Mouse (Mus musculus): ENCODE measurements around the gene Rps19bp1.

The Rps19bp1 gene

DNA sequence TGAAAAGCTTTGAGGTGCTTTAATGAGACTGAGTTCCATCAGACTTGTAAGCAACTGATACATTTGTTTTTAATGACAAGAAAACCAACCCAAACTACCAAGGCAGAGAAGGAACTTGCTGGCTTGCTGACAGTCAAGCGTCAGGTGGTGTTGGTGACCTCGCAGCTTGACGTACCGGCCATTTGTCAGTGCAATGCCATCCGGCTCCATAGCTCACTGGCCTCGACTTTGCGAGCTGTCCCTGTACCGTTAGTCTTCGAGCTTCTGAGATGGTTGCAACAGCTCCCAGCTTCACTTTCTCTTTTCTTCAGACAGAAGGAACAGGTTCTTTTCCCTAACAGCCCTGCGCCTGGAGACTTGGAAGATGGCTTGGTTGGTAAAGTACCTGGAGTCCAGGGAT, 46.6 kb downstream of the Rps19bp1 start:
- no peak for DNase-seq

DNA sequence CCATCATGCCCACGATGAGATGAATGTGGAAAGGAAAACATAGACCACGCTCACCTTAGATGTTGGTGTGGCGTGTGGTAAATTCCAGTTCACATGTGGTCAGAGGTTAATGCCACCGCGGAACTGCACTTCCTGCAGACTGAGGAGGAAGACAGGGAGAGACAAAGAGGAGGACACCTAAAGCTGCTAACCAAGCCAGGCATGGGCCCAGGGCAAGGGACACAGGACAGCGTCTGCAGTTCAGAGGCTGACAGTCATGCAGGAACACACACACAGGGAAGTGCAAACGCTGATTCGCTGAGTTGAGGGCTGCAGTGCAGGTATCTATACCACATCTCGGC, 47.7 kb downstream of the Rps19bp1 start:
- DNase-seq = no peak

- no peak for DNase-seq
Measured at GRCm38 (mm10) chr15:80215716-80216479, 48.2 kb downstream of the Rps19bp1 start.

GRCm38 (mm10) chr15:80213688-80214087, 50.4 kb downstream of the Rps19bp1 start:
- no peak for DNase-seq

Data from kidney, adult 11 months (tissue).